Mouse (Mus musculus): Measurements from ENCODE around the gene Zik1. TPM values are rescaled to one million over a fixed set of nuclear protein-coding genes. Genes with fewer than 3 reads are reported as not detected.

Gene Zik1
- 1 to 10 TPM; 3.0 to 3.6 TPM for polyA plus RNA-seq (2017; shearing (Covaris generic))

DNA sequence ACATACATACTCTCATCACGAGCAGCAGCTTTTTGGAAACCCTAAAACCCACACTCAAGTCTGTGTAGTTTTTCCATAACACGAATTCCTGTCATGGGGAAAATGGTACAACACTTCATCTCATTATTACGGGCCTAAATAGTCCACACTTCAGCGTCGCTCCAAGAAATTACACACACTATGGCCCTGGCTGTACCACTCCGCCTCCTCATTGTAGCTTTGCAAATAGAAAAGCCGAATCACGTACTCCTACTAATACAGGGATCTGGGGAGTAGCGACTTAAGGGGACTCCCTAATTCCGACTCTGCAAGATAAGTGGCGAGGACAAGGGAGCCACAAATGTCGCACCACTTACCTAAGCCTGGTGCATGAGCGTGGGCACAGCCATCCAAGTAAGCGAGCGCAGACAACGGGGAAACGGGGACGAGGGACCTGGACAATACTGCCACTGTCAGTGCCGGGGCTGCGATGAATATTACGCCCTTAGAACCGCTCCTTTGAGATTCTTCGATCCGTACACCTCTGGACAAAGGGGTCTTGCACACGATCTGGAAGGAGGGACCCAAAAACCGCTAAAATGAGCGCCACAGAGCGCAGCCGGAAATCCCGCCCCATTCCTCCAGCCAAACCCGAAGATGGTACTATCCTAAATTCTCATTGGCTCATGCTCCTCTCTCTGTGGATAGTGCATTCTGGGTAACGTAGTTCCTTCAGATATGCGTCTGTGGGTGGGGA lies at the start of gene Zik1:
TSS of gene Zik1 (minus strand) at position 609 of the 736 bp plus-strand sequence.

DNA sequence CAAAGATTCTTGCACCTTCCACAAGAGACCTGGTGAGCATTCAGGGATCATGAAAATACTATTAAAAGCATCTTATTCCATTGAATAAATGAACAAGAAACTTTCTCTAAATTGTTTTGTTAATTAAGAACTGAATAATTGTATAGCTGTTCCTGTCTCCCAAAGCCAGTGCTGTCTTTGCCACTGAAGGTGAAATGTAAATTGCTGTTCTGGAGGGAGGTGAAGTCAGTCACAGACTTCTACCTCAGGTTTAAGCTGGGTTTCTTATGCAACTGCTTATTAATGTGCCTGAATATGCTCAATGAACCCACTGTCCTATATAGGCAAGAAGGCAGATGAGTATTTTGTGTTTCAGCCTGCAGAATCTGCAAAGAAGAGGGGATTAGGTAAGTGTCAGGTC lies 52.2 kb downstream of the Zik1 start, which contains the start of gene Vmn1r67:
TSS of gene Vmn1r67 (plus strand) at position 301 of the 400 bp plus-strand sequence.

Other genes starting within 250 kb of the Zik1 start
- under 1 TPM in 1 of 2 experiments, not detected in 1; 0.10 TPM for gene Vmn1r66, start 217.4 kb downstream of the Zik1 start, polyA plus RNA-seq (2017; shearing (Covaris generic))
- gene Vmn1r67, start 52.1 kb downstream of the Zik1 start, polyA plus RNA-seq (2017; shearing (Covaris generic)) = not detected
- under 1 TPM; 0.05 to 0.31 TPM for gene Vmn1r68, start 63.1 kb upstream of the Zik1 start, polyA plus RNA-seq (2017; shearing (Covaris generic))
- under 1 TPM in 1 of 2 experiments, not detected in 1; 0.66 TPM for gene Vmn1r69, start 118.3 kb upstream of the Zik1 start, polyA plus RNA-seq (2017; shearing (Covaris generic))
- gene Vmn1r70, start 136.1 kb upstream of the Zik1 start, polyA plus RNA-seq (2017; shearing (Covaris generic)) = under 1 TPM; 0.17 to 0.31 TPM
- gene Nlrp4b, start 192.4 kb upstream of the Zik1 start, polyA plus RNA-seq (2017; shearing (Covaris generic)) = 1 to 10 TPM in 1 of 2 experiments, under 1 TPM in 1; 0.17 to 1.7 TPM